Mouse (Mus musculus): Measurements from ENCODE around the gene Tpcn1.

- TF ChIP-seq CTCF (IDR thresholded peaks at IDR 0.05; ENCODE audit: extremely low read depth, insufficient read depth, low read length) (no peak), POLR2A (IDR thresholded peaks at IDR 0.05; ENCODE audit: extremely low read depth, insufficient read depth, low read length) (peak; percentile 58; the same call in 1 of the 2 replicates)
Observed at GRCm38 (mm10) chr5:120612822-120613604, 24.5 kb upstream of the Tpcn1 start.
